In genomic region chr7:49633375-49633956, GRCm38 (mm10) we compare ENCODE assay signal across 8 mouse cellular contexts. TPM values are rescaled to one million over a fixed set of nuclear protein-coding genes. Genes with fewer than 3 reads are reported as not detected.
DNase-seq lines count a peak whose midpoint lies in the region; ATAC-seq and TF ChIP-seq lines count a peak whose summit lies in the region.

No protein-coding gene starts in this region.

- H3K4me3 ChIP-seq in kidney, adult 2 months (ENCODE audit: insufficient read depth, low read depth, low read length) = peak overlapping the region; percentile 46
- H3K4me3 ChIP-seq in hindbrain, embryonic 11.5 days (ENCODE audit: low read depth, low read length) = peak overlapping the region; percentile 25
- peak overlapping the region in 1 of 2 experiments; percentile 40; a peak in 2 of 4 replicates for H3K4me3 ChIP-seq in liver, embryonic 14.5 days (ENCODE audit: insufficient read depth in 1 of 2, low read depth in 2 of 2, low read length in 2 of 2)
- H3K4me3 ChIP-seq in neural tube, embryonic 12.5 days = peak overlapping the region; percentile 16; the same call in 1 of the 2 replicates

- WGBS in kidney, adult 2 months = 1% methylated on average over 33 of the region's 33 CpGs
- WGBS in hindbrain, embryonic 11.5 days = 0% methylated on average over 33 of the region's 33 CpGs
- under 1% methylated on average over 33 of the region's 33 CpGs for WGBS in liver, embryonic 14.5 days (ENCODE audit: insufficient replicate concordance)
- under 1% methylated on average over 33 of the region's 33 CpGs for WGBS in neural tube, embryonic 12.5 days

- H3K27ac ChIP-seq in kidney, adult 2 months (ENCODE audit: insufficient read depth, low read depth, low read length) = no peak overlapping the region
- no peak overlapping the region for H3K27ac ChIP-seq in hindbrain, embryonic 11.5 days (ENCODE audit: low read depth, low read length)
- no peak overlapping the region for H3K27ac ChIP-seq in liver, embryonic 14.5 days
- no peak overlapping the region for H3K27ac ChIP-seq in neural tube, embryonic 12.5 days

- TF ChIP-seq EP300 in liver, embryonic 14.5 days (IDR thresholded peaks at IDR 0.05; ENCODE audit: low read depth) = no peak

- peaks cover 20% of the 10 kb centered on the region for H3K27me3 ChIP-seq in kidney, adult 2 months (replicated peaks; ENCODE audit: control insufficient read depth, insufficient read depth, low read length)
- H3K27me3 ChIP-seq in hindbrain, embryonic 11.5 days (ENCODE audit: control insufficient read depth, insufficient read depth, low read length) = peaks cover 89% of the 10 kb centered on the region
- H3K27me3 ChIP-seq in liver, embryonic 14.5 days (ENCODE audit: control insufficient read depth, insufficient read depth, low read length) = peaks cover 71% of the 10 kb centered on the region
- H3K27me3 ChIP-seq in neural tube, embryonic 12.5 days (replicated peaks) = peaks cover 97% of the 10 kb centered on the region

- no peaks in the 10 kb centered on the region for H3K9me3 ChIP-seq in hindbrain, embryonic 11.5 days (ENCODE audit: control insufficient read depth, low read length)
- no peaks in the 10 kb centered on the region for H3K9me3 ChIP-seq in liver, embryonic 14.5 days (ENCODE audit: control insufficient read depth, low read length)
- no peaks in the 10 kb centered on the region for H3K9me3 ChIP-seq in neural tube, embryonic 12.5 days

- no peaks in the 10 kb centered on the region for H3K4me1 ChIP-seq in kidney, adult 2 months (ENCODE audit: control insufficient read depth, insufficient read depth, low read length)
- no peaks in the 10 kb centered on the region; the same call in 1 of the 2 replicates for H3K4me1 ChIP-seq in hindbrain, embryonic 11.5 days (replicated peaks; ENCODE audit: control insufficient read depth, insufficient read depth, low read length)
- no peaks in the 10 kb centered on the region for H3K4me1 ChIP-seq in liver, embryonic 14.5 days (replicated peaks; ENCODE audit: control insufficient read depth in 2 of 2, insufficient read depth in 2 of 2, low read length in 1 of 2)
- H3K4me1 ChIP-seq in neural tube, embryonic 12.5 days = peaks cover 22% of the 10 kb centered on the region; the same call in 1 of the 2 replicates

- H3K4me2 ChIP-seq in hindbrain, embryonic 11.5 days (replicated peaks; ENCODE audit: low read depth, low read length) = peak overlapping the region; percentile 29
- peak overlapping the region; percentile 51 for H3K4me2 ChIP-seq in liver, embryonic 14.5 days (ENCODE audit: low read depth)
- peak overlapping the region; percentile 46 for H3K4me2 ChIP-seq in neural tube, embryonic 12.5 days (replicated peaks)

- H3K9ac ChIP-seq in hindbrain, embryonic 11.5 days (ENCODE audit: low read depth, low read length) = peak overlapping the region; percentile 40; the same call in 1 of the 2 replicates
- H3K9ac ChIP-seq in liver, embryonic 14.5 days (replicated peaks) = no peak overlapping the region
- no peak overlapping the region for H3K9ac ChIP-seq in neural tube, embryonic 12.5 days

- TF ChIP-seq POLR2A in kidney, adult 2 months (IDR thresholded peaks at IDR 0.05; ENCODE audit: low read depth, low read length) = no peak

- TF ChIP-seq CTCF in kidney, adult 2 months (conservative IDR thresholded peaks at IDR 0.05; ENCODE audit: insufficient read depth, insufficient read length, low read depth, low read length) = no peak
- no peak for TF ChIP-seq CTCF in liver, embryonic 14.5 days (IDR thresholded peaks at IDR 0.05; ENCODE audit: low read depth)

- 0 out of 2 replicates have a peak, but pooled peaks have one; percentile 25 for ATAC-seq in hindbrain, embryonic 11.5 days (ENCODE audit: low FRiP score)
- ATAC-seq in liver, embryonic 14.5 days (ENCODE audit: insufficient read depth) = no peak
- no peak for ATAC-seq in neural tube, embryonic 12.5 days (ENCODE audit: low FRiP score, low read depth)

- H3K36me3 ChIP-seq in kidney, adult 2 months (ENCODE audit: control insufficient read depth, insufficient read depth, low read length) = no peaks in the 10 kb centered on the region
- no peaks in the 10 kb centered on the region for H3K36me3 ChIP-seq in hindbrain, embryonic 11.5 days (ENCODE audit: control insufficient read depth, insufficient read depth, low read length)
- no peaks in the 10 kb centered on the region for H3K36me3 ChIP-seq in liver, embryonic 14.5 days (replicated peaks; ENCODE audit: control insufficient read depth, insufficient read depth, low read depth)
- no peaks in the 10 kb centered on the region for H3K36me3 ChIP-seq in neural tube, embryonic 12.5 days

- peak; percentile 19 for DNase-seq in kidney, adult 2 months
- DNase-seq in kidney, adult 9 months = no peak
- DNase-seq in embryo, embryonic 10.5 days (ENCODE audit: low spot score) = peak; percentile 61
- peak; percentile 67 for DNase-seq in hindbrain, embryonic 11.5 days (ENCODE audit: low spot score)
- DNase-seq in liver, embryonic 14.5 days (ENCODE audit: low read depth in 3 of 3, low spot score in 3 of 3) = no peak
- DNase-seq in layer of hippocampus, adult 11-12 months (ENCODE audit: low spot score) = no peak
- DNase-seq in right cerebral cortex, adult 2 months (ENCODE audit: low spot score in 2 of 2) = no peak

RNA-seq across cellular contexts. Expression of gene Dbx1, which starts 3.2 kb away (rescaled TPM):
- not detected in 2 replicates for polyA plus RNA-seq in kidney, adult 2 months (2012; rRNA removed)
- 35.7 and 39.4 TPM in 2 replicates for polyA plus RNA-seq in hindbrain, embryonic 11.5 days (2014; fragmentation: Nextera tagmentation; extraction: Ambion mirVana)
- polyA plus RNA-seq in liver, embryonic 14.5 days (2012; rRNA removed) = not detected in 2 replicates
- not detected in 2 replicates for polyA plus RNA-seq in liver, embryonic 14.5 days (2014; fragmentation: Nextera tagmentation; extraction: Ambion mirVana)
- 13.1 and 16.9 TPM in 2 replicates for polyA plus RNA-seq in neural tube, embryonic 12.5 days (2016; fragmentation: Nextera tagmentation; extraction: Ambion mirVana)

Comparison
In these comparisons a context has a peak if more than half of its experiments do, and no peak if none do; other contexts are left out.
1. DNase-seq: peak in kidney, adult 2 months (single experiment), embryo, embryonic 10.5 days (single experiment) and hindbrain, embryonic 11.5 days (single experiment); none in kidney, adult 9 months (single experiment), liver, embryonic 14.5 days (0 of 3), layer of hippocampus, adult 11-12 months (single experiment) and right cerebral cortex, adult 2 months (0 of 2).
2. RNA of gene Dbx1, which starts 3.2 kb away (polyA plus RNA-seq): 35.7 to 39.4 TPM in hindbrain, embryonic 11.5 days and 13.1 to 16.9 TPM in neural tube, embryonic 12.5 days; not detected in liver, embryonic 14.5 days and not detected in kidney, adult 2 months; every median in the first group is over 10 times any median in the second.
3. Peak in every context shown above with its lines, with median percentiles within 50 percentile points of each other: H3K4me2 ChIP-seq.